Mouse (Mus musculus): Measurements from ENCODE around the gene Rhox3h. TPM values are rescaled to one million over a fixed set of nuclear protein-coding genes. Genes with fewer than 3 reads are reported as not detected.
"Not testable (repeated sequence)": the region's sequence is repeated elsewhere in the genome, so short reads cannot be mapped to it uniquely, and the experiment has no call there.

Gene Rhox3h
- not detected for total RNA-seq (2021)
- long read RNA-seq, experiment 1, result 0 reads
- long read RNA-seq, experiment 2, result 0 reads

GRCm38 (mm10) chrX:37668664-37669063, at the start of gene Rhox3h:
TSS of gene Rhox3h (minus strand) at chrX:37668764.
- intact Hi-C loops (cut with DNase I); H3K27ac ChIP-seq; H3K4me3 ChIP-seq; DNase-seq (ENCODE audit: extremely low spot score in 1 of 2, low spot score in 2 of 2): not testable (repeated sequence)

- DNase-seq (ENCODE audit: extremely low spot score in 1 of 2, low spot score in 2 of 2), result no peak
- no peak overlapping the region for H3K27ac ChIP-seq
- TF ChIP-seq CTCF (IDR thresholded peaks at IDR 0.05), result no peak
- intact Hi-C loops (cut with DNase I), result no loop called here
- H3K4me3 ChIP-seq, result no peak overlapping the region
These were observed 33.3 kb upstream of the Rhox3h start for GRCm38 (mm10) chrX:37701821-37702387.

GRCm38 (mm10) chrX:37692261-37692660, 23.7 kb upstream of the Rhox3h start:
- no peak for DNase-seq (ENCODE audit: extremely low spot score in 1 of 2, low spot score in 2 of 2)
- no peak for TF ChIP-seq CTCF (IDR thresholded peaks at IDR 0.05)
- intact Hi-C loops (cut with DNase I), result no loop called here
- H3K27ac ChIP-seq, result no peak overlapping the region
- no peak overlapping the region for H3K4me3 ChIP-seq

- TF ChIP-seq CTCF (IDR thresholded peaks at IDR 0.05), result no peak
- intact Hi-C loops (cut with DNase I), result no loop called here
- Histone ChIP-seq H3K4me3 (no peak overlapping the region), H3K27ac (no peak overlapping the region)
- no peak for DNase-seq (ENCODE audit: extremely low spot score in 1 of 2, low spot score in 2 of 2)
These were observed 14.6 kb upstream of the Rhox3h start for GRCm38 (mm10) chrX:37683031-37683715.

GRCm38 (mm10) chrX:37673177-37673576, 4.6 kb upstream of the Rhox3h start, which contains the start of gene Rhox2h:
TSS of gene Rhox2h (minus strand) at chrX:37673277.
- DNase-seq (ENCODE audit: extremely low spot score in 1 of 2, low spot score in 2 of 2); intact Hi-C loops (cut with DNase I); H3K4me3 ChIP-seq; H3K27ac ChIP-seq: not testable (repeated sequence)

- intact Hi-C loops (cut with DNase I); H3K4me3 ChIP-seq; H3K27ac ChIP-seq; DNase-seq (ENCODE audit: extremely low spot score in 1 of 2, low spot score in 2 of 2): not testable (repeated sequence)
These were observed 17.3 kb downstream of the Rhox3h start, which contains the start of gene Rhox4g for GRCm38 (mm10) chrX:37651227-37651626. TSS of gene Rhox4g (minus strand) at chrX:37651327.

GRCm38 (mm10) chrX:37643370-37643769, 25.2 kb downstream of the Rhox3h start, which contains the start of gene Rhox2g:
TSS of gene Rhox2g (minus strand) at chrX:37643470.
- DNase-seq (ENCODE audit: extremely low spot score in 1 of 2, low spot score in 2 of 2); intact Hi-C loops (cut with DNase I); H3K27ac ChIP-seq; H3K4me3 ChIP-seq: not testable (repeated sequence)

- H3K27ac ChIP-seq; DNase-seq (ENCODE audit: extremely low spot score in 1 of 2, low spot score in 2 of 2); intact Hi-C loops (cut with DNase I); H3K4me3 ChIP-seq: not testable (repeated sequence)
These were observed 40.1 kb downstream of the Rhox3h start, which contains the start of gene Rhox3g for GRCm38 (mm10) chrX:37628512-37628911. TSS of gene Rhox3g (minus strand) at chrX:37628612.

Other genes starting within 250 kb of the Rhox3h start
- not detected for gene Rhox4b, start 236.3 kb downstream of the Rhox3h start, total RNA-seq (2021)
- gene Rhox2c, start 215.1 kb downstream of the Rhox3h start, total RNA-seq (2021), result not detected
- gene Rhox3c, start 210.2 kb downstream of the Rhox3h start, total RNA-seq (2021), result not detected
- gene Rhox4c, start 188.4 kb downstream of the Rhox3h start, total RNA-seq (2021), result not detected
- gene Rhox2d, start 175.3 kb downstream of the Rhox3h start, total RNA-seq (2021), result not detected
- not detected for gene Rhox4d, start 154.4 kb downstream of the Rhox3h start, total RNA-seq (2021)
- gene Rhox2e, start 138.3 kb downstream of the Rhox3h start, total RNA-seq (2021), result not detected
- gene Rhox3e, start 126.7 kb downstream of the Rhox3h start, total RNA-seq (2021), result not detected
- gene Rhox4e, start 111.4 kb downstream of the Rhox3h start, total RNA-seq (2021), result not detected
- not detected for gene Rhox2f, start 97.4 kb downstream of the Rhox3h start, total RNA-seq (2021)
- not detected for gene Rhox3f, start 87.8 kb downstream of the Rhox3h start, total RNA-seq (2021)
- gene Rhox4f, start 61.1 kb downstream of the Rhox3h start, total RNA-seq (2021), result not detected
- not detected for gene Rhox3g, start 40.2 kb downstream of the Rhox3h start, total RNA-seq (2021)
- not detected for gene Rhox2g, start 25.3 kb downstream of the Rhox3h start, total RNA-seq (2021)
- gene Rhox4g, start 17.4 kb downstream of the Rhox3h start, total RNA-seq (2021), result not detected
- not detected for gene Rhox2h, start 4.5 kb upstream of the Rhox3h start, total RNA-seq (2021)
- gene Rhox5, start 136.1 kb upstream of the Rhox3h start, total RNA-seq (2021), result not detected
- gene Rhox6, start 158.1 kb upstream of the Rhox3h start, total RNA-seq (2021), result not detected
- not detected for gene Rhox7a, start 162.9 kb upstream of the Rhox3h start, total RNA-seq (2021)
- gene Rhox8, start 210.2 kb upstream of the Rhox3h start, total RNA-seq (2021), result not detected
- gene Rhox7b, start 228.5 kb upstream of the Rhox3h start, total RNA-seq (2021), result not detected
- not detected for gene Rhox9, start 233.0 kb upstream of the Rhox3h start, total RNA-seq (2021)